Mouse (Mus musculus) neural tube, embryonic 11.5 days (tissue): ENCODE measurements around the gene Phlpp2. TPM values are rescaled to one million over a fixed set of nuclear protein-coding genes. Genes with fewer than 3 reads are reported as not detected.

Experiments
- ATAC-seq: fragments of 200-750 bp; cut with Nextera tagmentation; 2 replicates; pipeline ENCODE4 v1.8.0; 2017; ENCODE audit warnings: moderate number of reproducible peaks, mild to moderate bottlenecking, moderate TSS enrichment, moderate library complexity; ENCODE audit not compliant: insufficient read depth, low FRiP score, low TSS enrichment
- DNase-seq: peaks from one replicate; pipeline ENCODE4 v3.0.0-alpha.2; 2015; ENCODE audit warnings: low spot score
- H3K27ac ChIP-seq: fragments of 300-500 bp; sonication (generic); 2 replicates; pipeline ENCODE4 v1.5.1; 2014; ENCODE audit warnings: low read depth, mild to moderate bottlenecking, low read length
- H3K27me3 ChIP-seq: fragments of 300-500 bp; sonication (generic); 2 replicates; pipeline ENCODE4 v1.6.1; 2014; ENCODE audit warnings: mild to moderate bottlenecking, low read length, mixed read lengths; ENCODE audit not compliant: control insufficient read depth, insufficient read depth
- H3K36me3 ChIP-seq: fragments of 300-500 bp; sonication (generic); 2 replicates; pipeline ENCODE4 v1.6.1; 2014; ENCODE audit warnings: mild to moderate bottlenecking, low read length, moderate library complexity, mixed read lengths; ENCODE audit not compliant: control insufficient read depth, insufficient read depth
- H3K4me1 ChIP-seq: fragments of 300-500 bp; sonication (generic); 2 replicates; pipeline ENCODE4 v1.6.1; 2014; ENCODE audit warnings: low read length, mixed read lengths; ENCODE audit not compliant: control insufficient read depth, insufficient read depth
- H3K4me2 ChIP-seq: fragments of 300-500 bp; sonication (generic); 2 replicates; pipeline ENCODE4 v1.6.1; 2014; ENCODE audit warnings: low read depth, mild to moderate bottlenecking, moderate library complexity
- H3K4me3 ChIP-seq: fragments of 300-500 bp; sonication (generic); 2 replicates; pipeline ENCODE4 v1.5.1; 2014; ENCODE audit warnings: low read depth, low read length
- H3K9ac ChIP-seq: fragments of 300-500 bp; sonication (generic); 2 replicates; pipeline ENCODE4 v1.6.1; 2014; ENCODE audit warnings: mild to moderate bottlenecking, low read length
- H3K9me3 ChIP-seq: fragments of 300-500 bp; sonication (generic); 2 replicates; pipeline ENCODE4 v1.6.1; 2016; ENCODE audit warnings: low read length; ENCODE audit not compliant: control insufficient read depth
- WGBS: fragments of 180-500 bp; shearing (Covaris S2); extraction: QIAGEN DNeasy Blood & Tissue Kit; methylation state at CpG from one replicate; pipeline ENCODE4 v1.1.7; 2014; 5-methylcytosine and 5-hydroxymethylcytosine counted together
- polyA plus RNA-seq: library from polyadenylated mRNA; unstranded; fragments of >200 nt; fragmentation: Nextera tagmentation; extraction: Ambion mirVana; gene quantifications from 2 replicates; pipeline ENCODE4 v1.2.1, GENCODE M21; 2014

The Phlpp2 gene
- polyA plus RNA-seq, 1 experiment from 2014 or later: 2.5 TPM

GRCm38 (mm10) chr8:109948285-109948564 lies 79.9 kb downstream of the Phlpp2 start:
- Histone ChIP-seq H3K27me3 (peaks cover 8% of the 10 kb centered on the region), H3K4me3 (peak overlapping the region; percentile 30), H3K9ac (peak overlapping the region; percentile 39), H3K4me1 (peaks cover 4% of the 10 kb centered on the region; the same call in 1 of the 2 replicates), H3K36me3 (no peaks in the 10 kb centered on the region), H3K4me2 (peak overlapping the region; percentile 49), H3K9me3 (no peaks in the 10 kb centered on the region), H3K27ac (no peak overlapping the region)
- WGBS: 3% methylated on average over 19 of the region's 19 CpGs
- no peak for ATAC-seq
- DNase-seq: no peak

DNA sequence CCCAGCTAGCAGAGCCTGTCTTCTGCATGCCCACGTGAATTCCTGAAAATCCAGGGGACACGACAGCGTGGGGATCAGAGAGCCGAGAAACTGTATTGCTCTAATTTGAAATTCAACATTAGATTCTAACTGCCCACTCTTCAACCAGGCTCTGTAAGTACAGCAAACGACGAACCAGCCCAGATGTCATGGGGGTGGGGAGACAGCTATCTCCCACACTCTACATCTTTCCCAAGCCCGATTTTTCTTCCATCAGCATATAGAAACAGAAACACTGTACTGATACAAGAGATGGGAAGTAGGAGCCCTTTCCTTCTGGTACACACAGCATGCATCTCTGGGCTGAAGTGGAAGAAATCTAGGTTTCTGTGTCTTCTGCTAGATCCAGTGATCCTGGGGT lies 83.8 kb downstream of the Phlpp2 start:
- Histone ChIP-seq H3K9me3 (no peaks in the 10 kb centered on the region), H3K36me3 (no peaks in the 10 kb centered on the region), H3K4me2 (no peak overlapping the region), H3K27ac (no peak overlapping the region), H3K27me3 (peaks cover 8% of the 10 kb centered on the region), H3K9ac (no peak overlapping the region), H3K4me1 (0 out of 2 replicates have a peak, but pooled peaks cover 7% of the 10 kb centered on the region), H3K4me3 (no peak overlapping the region)
- no peak for ATAC-seq
- DNase-seq: no peak
- 80% methylated on average over 7 of the region's 7 CpGs for WGBS

GRCm38 (mm10) chr8:109954486-109954948 lies 86.2 kb downstream of the Phlpp2 start:
- Histone ChIP-seq H3K4me3 (no peak overlapping the region), H3K9ac (no peak overlapping the region), H3K4me2 (no peak overlapping the region), H3K27ac (no peak overlapping the region), H3K27me3 (no peaks in the 10 kb centered on the region), H3K36me3 (no peaks in the 10 kb centered on the region), H3K4me1 (0 out of 2 replicates have a peak, but pooled peaks cover 3% of the 10 kb centered on the region), H3K9me3 (no peaks in the 10 kb centered on the region)
- ATAC-seq (no peak; the same call in 1 of the 2 replicates), DNase-seq (peak; percentile 56)
- 45% methylated on average over 13 of the region's 13 CpGs for WGBS

DNA sequence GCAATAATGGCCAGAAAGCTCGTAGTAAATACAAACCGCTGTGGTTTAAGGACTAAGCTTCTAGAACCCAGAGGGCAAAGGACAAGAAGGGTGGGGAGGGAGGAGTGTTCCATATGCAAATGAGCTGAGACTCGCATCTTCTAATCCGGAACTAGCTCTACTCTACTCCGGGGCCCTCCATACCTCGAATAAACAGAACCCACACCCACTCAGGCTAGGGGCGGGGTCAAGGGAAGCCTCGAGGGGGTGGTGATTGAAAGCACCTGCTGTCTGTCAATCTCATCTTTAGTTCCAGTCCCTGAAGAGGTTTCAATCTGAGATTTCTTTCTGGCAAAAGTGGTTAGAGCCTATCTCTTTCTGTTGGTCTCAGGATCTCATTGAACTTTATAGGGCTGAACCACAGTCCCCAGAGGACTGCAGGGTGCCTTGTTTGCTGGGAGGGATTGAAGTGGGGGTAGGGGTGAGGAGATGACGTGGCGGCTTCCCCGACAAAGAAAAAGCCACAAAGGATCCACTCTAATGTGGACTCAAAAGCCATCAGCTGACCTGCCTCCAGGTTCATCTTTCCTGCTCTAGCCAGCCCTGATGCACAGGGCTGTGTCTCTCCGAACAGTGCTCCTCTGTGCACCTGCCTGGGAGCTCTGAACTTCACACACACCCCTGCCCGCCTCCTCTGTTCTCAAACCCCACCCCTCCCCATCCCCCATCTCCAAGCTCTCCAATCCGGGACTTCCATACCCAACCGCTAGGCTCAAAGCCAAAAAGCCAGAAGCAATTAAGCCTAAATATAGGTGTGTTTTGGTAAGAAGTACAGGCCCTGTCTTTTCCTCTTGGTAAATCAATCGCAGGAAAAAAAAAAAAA lies 89.1 kb downstream of the Phlpp2 start:
- Histone ChIP-seq H3K36me3 (no peaks in the 10 kb centered on the region), H3K4me3 (no peak overlapping the region), H3K27ac (no peak overlapping the region), H3K4me2 (peak overlapping the region; percentile 12; the same call in 1 of the 2 replicates), H3K9ac (no peak overlapping the region), H3K27me3 (peaks cover 13% of the 10 kb centered on the region), H3K9me3 (no peaks in the 10 kb centered on the region), H3K4me1 (0 out of 2 replicates have a peak, but pooled peaks cover 3% of the 10 kb centered on the region)
- ATAC-seq (0 out of 2 replicates have a peak, but pooled peaks have one; percentile 24), DNase-seq (no peak)
- 7% methylated on average over 16 of the region's 16 CpGs for WGBS

GRCm38 (mm10) chr8:109958036-109958655 lies 89.8 kb downstream of the Phlpp2 start:
- H3K4me3 ChIP-seq: no peak overlapping the region
- no peak overlapping the region for H3K27ac ChIP-seq

DNA sequence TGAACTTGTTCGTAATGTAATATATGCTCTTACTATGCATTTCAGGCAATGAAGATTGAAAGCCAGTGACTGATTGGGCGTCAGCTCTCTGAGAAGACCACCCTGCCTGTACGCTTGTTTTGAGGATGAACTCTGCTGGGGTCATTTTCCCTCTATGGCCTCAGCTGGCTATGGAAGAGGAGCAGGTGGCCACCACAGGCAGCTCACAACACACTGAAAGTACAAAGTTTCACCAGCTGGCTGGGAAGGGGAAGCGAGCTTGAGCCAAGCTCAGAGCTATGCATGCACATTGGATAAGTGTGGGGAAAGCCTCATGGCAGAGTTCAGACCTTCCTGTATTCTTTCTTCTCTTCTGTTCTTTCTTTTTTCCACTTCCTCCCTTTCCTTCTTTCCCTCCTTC lies 90.8 kb downstream of the Phlpp2 start:
- Histone ChIP-seq H3K27me3 (peaks cover 16% of the 10 kb centered on the region), H3K27ac (no peak overlapping the region), H3K4me1 (0 out of 2 replicates have a peak, but pooled peaks cover 3% of the 10 kb centered on the region), H3K4me2 (no peak overlapping the region), H3K9me3 (no peaks in the 10 kb centered on the region), H3K4me3 (no peak overlapping the region), H3K36me3 (no peaks in the 10 kb centered on the region), H3K9ac (no peak overlapping the region)
- DNase-seq: no peak
- WGBS: 84% methylated on average over 4 of the region's 4 CpGs
- ATAC-seq: no peak

More at GRCm38 (mm10) chr8:109958036-109958655, 89.8 kb downstream of the Phlpp2 start:
- H3K4me1 ChIP-seq: 0 out of 2 replicates have a peak, but pooled peaks cover 3% of the 10 kb centered on the region
- WGBS: 34% methylated on average over 12 of the region's 12 CpGs
- ATAC-seq (no peak), DNase-seq (no peak)
- H3K27me3 ChIP-seq: peaks cover 16% of the 10 kb centered on the region
- H3K9me3 ChIP-seq: no peaks in the 10 kb centered on the region
- no peak overlapping the region for H3K9ac ChIP-seq
- H3K36me3 ChIP-seq: no peaks in the 10 kb centered on the region
- H3K4me2 ChIP-seq: no peak overlapping the region

DNA sequence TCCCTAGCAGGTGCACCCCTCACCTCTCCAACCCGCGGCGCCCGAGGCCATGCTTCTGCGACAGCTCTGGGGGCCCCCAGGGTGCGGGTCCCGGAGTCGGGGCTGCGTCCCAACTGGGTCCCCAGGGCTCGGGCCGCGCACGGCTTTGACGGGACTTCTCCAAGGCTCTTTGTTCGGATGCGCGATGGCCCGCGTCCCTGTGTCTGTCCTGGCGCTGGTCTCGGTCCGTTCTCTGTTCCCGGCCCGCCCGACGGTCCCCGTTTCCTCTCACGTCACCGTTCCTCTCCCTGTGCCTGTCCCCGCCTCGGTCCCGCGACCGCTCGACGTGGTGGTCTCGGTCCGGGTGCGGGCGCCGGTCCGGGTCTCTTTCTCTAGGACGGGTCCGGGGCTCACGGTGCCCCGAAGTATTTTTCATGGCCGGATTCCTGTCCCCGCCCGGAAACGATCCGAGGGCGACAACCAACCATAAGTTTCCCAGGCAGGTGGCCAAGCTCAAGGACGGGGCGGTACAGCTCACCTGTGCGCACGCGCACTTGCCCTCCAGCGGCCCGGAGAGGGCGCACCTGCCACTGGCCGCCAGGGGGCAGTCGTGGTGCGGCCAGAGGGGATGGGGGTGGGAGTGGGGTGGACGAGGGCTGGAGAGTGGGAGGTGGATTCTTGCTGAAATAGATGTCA lies 93.5 kb downstream of the Phlpp2 start, which contains the start of gene Marveld3:
Marveld3 (minus strand) TSS at position 511 of the 675 bp plus-strand sequence.
- DNase-seq (peak; percentile 76), ATAC-seq (no peak)
- H3K4me3 ChIP-seq: peak within 1 kb of the TSS; percentile 32
- WGBS: 2% methylated on average over 63 of the region's 64 CpGs
- no peaks in the 10 kb centered on the region for H3K9me3 ChIP-seq
- H3K27me3 ChIP-seq: peaks cover 16% of the 10 kb centered on the region
- H3K36me3 ChIP-seq: no peaks in the 10 kb centered on the region
- H3K9ac ChIP-seq: no peak within 1 kb of the TSS
- peak within 1 kb of the TSS; percentile 64 for H3K4me2 ChIP-seq
- H3K27ac ChIP-seq: no peak within 1 kb of the TSS
- H3K4me1 ChIP-seq: no peaks in the 10 kb centered on the region

DNA sequence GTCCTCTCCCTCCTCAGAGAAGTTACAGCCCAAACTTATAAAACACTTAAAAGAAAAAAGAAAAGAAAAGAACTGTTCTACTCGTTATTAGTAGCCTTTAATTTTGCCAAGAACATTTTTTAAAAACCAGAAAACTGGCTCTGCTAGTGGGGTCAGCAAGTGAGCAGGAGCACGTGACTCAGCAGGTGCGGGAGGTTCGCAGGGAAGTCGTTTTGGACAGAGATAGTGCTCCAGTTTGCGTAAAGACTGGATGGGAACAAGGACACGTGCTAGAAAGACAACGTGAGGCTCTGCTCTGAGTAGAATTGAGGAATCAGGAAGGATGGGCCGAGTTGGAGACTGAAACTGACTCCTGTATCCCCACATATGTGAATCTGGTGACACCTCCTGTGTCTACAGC lies 94.6 kb downstream of the Phlpp2 start:
- no peak overlapping the region for H3K4me2 ChIP-seq
- H3K4me3 ChIP-seq: no peak overlapping the region
- no peaks in the 10 kb centered on the region for H3K36me3 ChIP-seq
- 78% methylated on average over 9 of the region's 9 CpGs for WGBS
- DNase-seq (no peak), ATAC-seq (no peak)
- H3K4me1 ChIP-seq: no peaks in the 10 kb centered on the region
- H3K9ac ChIP-seq: no peak overlapping the region
- H3K27me3 ChIP-seq: peaks cover 16% of the 10 kb centered on the region
- H3K9me3 ChIP-seq: no peaks in the 10 kb centered on the region
- H3K27ac ChIP-seq: no peak overlapping the region
